8 mouse cellular contexts compared by ENCODE assay signal in the genomic region with DNA sequence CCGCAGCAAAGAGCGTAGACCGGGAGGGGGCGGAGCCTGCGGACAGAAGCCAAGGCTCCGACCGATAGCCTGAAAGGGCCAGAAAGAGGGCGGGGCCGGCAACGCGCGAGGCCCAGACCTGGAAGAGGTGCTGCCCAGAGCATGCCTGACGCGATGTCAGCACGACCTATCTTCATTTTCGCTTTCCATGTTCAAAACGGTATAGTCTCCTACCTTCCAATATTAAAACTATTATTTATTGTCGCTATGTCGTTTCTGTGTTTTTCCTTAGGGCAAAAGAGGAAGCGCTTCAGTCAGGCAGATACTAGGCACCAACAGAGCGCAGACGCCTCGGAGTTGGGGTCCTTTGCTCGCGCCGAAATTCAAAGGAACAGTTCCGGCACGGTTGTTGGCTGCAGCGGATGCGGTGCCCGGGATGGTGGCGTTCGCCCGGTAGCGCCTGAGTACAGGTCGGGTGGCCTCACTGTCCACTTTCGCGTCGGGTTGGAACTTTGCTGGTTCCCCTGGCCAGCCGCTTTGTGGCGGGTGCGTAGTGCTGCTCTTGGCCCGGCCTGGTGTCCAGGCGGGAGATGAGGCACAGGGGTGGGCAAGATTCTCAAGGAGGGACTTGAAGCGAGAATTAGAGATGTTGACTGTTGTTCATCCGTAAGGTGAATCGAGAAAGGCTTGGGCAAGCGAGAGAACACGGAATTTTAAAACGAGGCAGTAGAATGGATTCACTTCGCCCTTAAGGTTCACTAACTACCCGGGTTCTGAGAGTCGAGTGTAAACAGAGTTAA. TPM values are rescaled to one million over a fixed set of nuclear protein-coding genes. Genes with fewer than 3 reads are reported as not detected.
DNase-seq lines count a peak whose midpoint lies in the region; ATAC-seq and TF ChIP-seq lines count a peak whose summit lies in the region.

A gene (plus strand): TSS at position 358 of the 779 bp plus-strand sequence.

- H3K9me3 ChIP-seq in embryonic facial prominence, embryonic 14.5 days (ENCODE audit: control insufficient read depth, low read length): no peaks in the 10 kb centered on the region
- no peaks in the 10 kb centered on the region for H3K9me3 ChIP-seq in limb, embryonic 13.5 days
- H3K9me3 ChIP-seq in midbrain, embryonic 16.5 days (replicated peaks; ENCODE audit: control insufficient read depth, low read length, poor library complexity, severe bottlenecking): no peaks in the 10 kb centered on the region

- peak within 1 kb of the TSS; percentile 77 for H3K4me2 ChIP-seq in embryonic facial prominence, embryonic 14.5 days (ENCODE audit: low read depth, low read length)
- peak within 1 kb of the TSS; percentile 74 for H3K4me2 ChIP-seq in limb, embryonic 13.5 days (replicated peaks)
- peak within 1 kb of the TSS; percentile 69 for H3K4me2 ChIP-seq in midbrain, embryonic 16.5 days (ENCODE audit: low read length)

- TF ChIP-seq EP300 in heart, adult 2 months (IDR thresholded peaks at IDR 0.05; ENCODE audit: insufficient read depth, low read depth, low read length): peak; percentile 68; the same call in 1 of the 2 replicates

- no peak for TF ChIP-seq POLR2A in heart, adult 2 months (IDR thresholded peaks at IDR 0.05; ENCODE audit: insufficient read depth, low read depth, low read length)

- H3K27me3 ChIP-seq in embryonic facial prominence, embryonic 14.5 days (replicated peaks; ENCODE audit: control insufficient read depth, insufficient read depth, low read length): no peaks in the 10 kb centered on the region
- H3K27me3 ChIP-seq in heart, adult 2 months (ENCODE audit: control insufficient read depth, insufficient read depth, low read length): no peaks in the 10 kb centered on the region
- H3K27me3 ChIP-seq in limb, embryonic 13.5 days: no peaks in the 10 kb centered on the region
- H3K27me3 ChIP-seq in midbrain, embryonic 16.5 days (ENCODE audit: control insufficient read depth, insufficient read depth, low read depth, low read length): no peaks in the 10 kb centered on the region

- H3K36me3 ChIP-seq in embryonic facial prominence, embryonic 14.5 days (ENCODE audit: control insufficient read depth, insufficient read depth, low read length): peaks cover 25% of the 10 kb centered on the region
- no peaks in the 10 kb centered on the region for H3K36me3 ChIP-seq in heart, adult 2 months (ENCODE audit: control insufficient read depth, insufficient read depth, low read length)
- H3K36me3 ChIP-seq in limb, embryonic 13.5 days: peaks cover 21% of the 10 kb centered on the region
- no peaks in the 10 kb centered on the region for H3K36me3 ChIP-seq in midbrain, embryonic 16.5 days (ENCODE audit: control insufficient read depth, insufficient read depth, low read length)

- ATAC-seq in embryonic facial prominence, embryonic 14.5 days (ENCODE audit: low read depth): peak; percentile 99
- ATAC-seq in limb, embryonic 13.5 days (ENCODE audit: low FRiP score, low read depth): peak; percentile 99
- ATAC-seq in midbrain, embryonic 16.5 days: peak; percentile 99

- H3K4me3 ChIP-seq in embryonic facial prominence, embryonic 14.5 days (ENCODE audit: low read depth, low read length): peak within 1 kb of the TSS; percentile 82
- H3K4me3 ChIP-seq in heart, adult 2 months: peak within 1 kb of the TSS; percentile 69
- peak within 1 kb of the TSS; percentile 82 for H3K4me3 ChIP-seq in limb, embryonic 13.5 days
- H3K4me3 ChIP-seq in midbrain, embryonic 16.5 days (ENCODE audit: low read depth, low read length): peak within 1 kb of the TSS; percentile 82

- H3K9ac ChIP-seq in embryonic facial prominence, embryonic 14.5 days (ENCODE audit: low read depth, low read length): peak within 1 kb of the TSS; percentile 81
- peak within 1 kb of the TSS; percentile 61 for H3K9ac ChIP-seq in heart, adult 2 months (ENCODE audit: low read depth, low read length)
- peak within 1 kb of the TSS; percentile 82 for H3K9ac ChIP-seq in limb, embryonic 13.5 days
- H3K9ac ChIP-seq in midbrain, embryonic 16.5 days (ENCODE audit: low read depth, low read length): peak within 1 kb of the TSS; percentile 73

- H3K4me1 ChIP-seq in embryonic facial prominence, embryonic 14.5 days (ENCODE audit: control insufficient read depth, insufficient read depth, low read length): peaks cover 4% of the 10 kb centered on the region
- H3K4me1 ChIP-seq in heart, adult 2 months (ENCODE audit: control insufficient read depth, insufficient read depth, low read length): no peaks in the 10 kb centered on the region
- H3K4me1 ChIP-seq in limb, embryonic 13.5 days: peaks cover 5% of the 10 kb centered on the region
- peaks cover 7% of the 10 kb centered on the region for H3K4me1 ChIP-seq in midbrain, embryonic 16.5 days (ENCODE audit: control insufficient read depth, insufficient read depth, low read length)

- intact Hi-C loops in heart, adult 2 months (cut with DNase I): no loop called here

- DNase-seq in 3T3-L1 (ENCODE audit: low read depth, low spot score): peak; percentile 94
- DNase-seq in adrenal gland, postnatal 4 days (ENCODE audit: low spot score in 2 of 2): peak; percentile 71 to 87
- DNase-seq in embryonic facial prominence, embryonic 14.5 days (ENCODE audit: low spot score): peak; percentile 97
- peak; percentile 95 to 96 for DNase-seq in heart, adult 2 months
- peak; percentile 91 to 94 for DNase-seq in kidney, adult 8-10 months
- peak; percentile 89 to 98 for DNase-seq in spleen, postnatal 10 days (ENCODE audit: low spot score in 2 of 2)

- H3K79me2 ChIP-seq in heart, adult 2 months (replicated peaks; ENCODE audit: control insufficient read depth, insufficient read depth, low read length): no peaks in the 10 kb centered on the region

- no peak for TF ChIP-seq CTCF in heart, adult 2 months (IDR thresholded peaks at IDR 0.05)

- H3K27ac ChIP-seq in embryonic facial prominence, embryonic 14.5 days (replicated peaks; ENCODE audit: low read depth, low read length): peak within 1 kb of the TSS; percentile 85
- H3K27ac ChIP-seq in heart, adult 2 months: peak within 1 kb of the TSS; percentile 92
- H3K27ac ChIP-seq in limb, embryonic 13.5 days: peak within 1 kb of the TSS; percentile 79
- H3K27ac ChIP-seq in midbrain, embryonic 16.5 days (ENCODE audit: low read length): peak within 1 kb of the TSS; percentile 87

- WGBS in embryonic facial prominence, embryonic 14.5 days: under 1% methylated on average over 53 of the region's 53 CpGs
- WGBS in heart, adult 2 months: under 1% methylated on average over 53 of the region's 53 CpGs
- WGBS in limb, embryonic 13.5 days: under 1% methylated on average over 53 of the region's 53 CpGs
- 0% methylated on average over 52 of the region's 53 CpGs for WGBS in midbrain, embryonic 16.5 days

RNA-seq across cellular contexts. Expression of the gene that starts here (rescaled TPM):
- total RNA-seq in adrenal gland, postnatal 4 days (2021): 10 to 100 TPM; 31.4 to 32.8 TPM
- polyA plus RNA-seq in embryonic facial prominence, embryonic 14.5 days (2014; fragmentation: Nextera tagmentation; extraction: Ambion mirVana): 135 and 152 TPM in 2 replicates
- 1 to 10 TPM; 2.4 to 2.8 TPM for total RNA-seq in heart, adult 2 months (2021)
- 0.29 and 0.97 TPM in 2 replicates for polyA plus RNA-seq in heart, adult 2 months (2012; rRNA removed)
- 233 and 234 TPM in 2 replicates for polyA plus RNA-seq in limb, embryonic 13.5 days (2015; fragmentation: Nextera tagmentation; extraction: Ambion mirVana)
- 39.8 and 50.8 TPM in 2 replicates for polyA plus RNA-seq in midbrain, embryonic 16.5 days (2015; fragmentation: Nextera tagmentation; extraction: Ambion mirVana)

Comparison
In these comparisons a context has a peak if more than half of its experiments do, and no peak if none do; other contexts are left out.
1. Peak in every context shown above with its lines: DNase-seq, ATAC-seq, H3K4me3 ChIP-seq and H3K27ac ChIP-seq.
2. RNA of the gene that starts here (total RNA-seq): 31.4 to 32.8 TPM in adrenal gland, postnatal 4 days; 2.4 to 2.8 TPM in heart, adult 2 months; every median in the first group is over 4 times any median in the second.
3. RNA of the gene that starts here (polyA plus RNA-seq): 233 to 234 TPM in limb, embryonic 13.5 days, 135 to 152 TPM in embryonic facial prominence, embryonic 14.5 days and 39.8 to 50.8 TPM in midbrain, embryonic 16.5 days; 0.29 to 0.97 TPM in heart, adult 2 months; every median in the first group is over 10 times any median in the second.